Mouse (Mus musculus) left cerebral cortex, postnatal 36 days (tissue): Measurements from ENCODE around the gene Ftl1. TPM values are rescaled to one million over a fixed set of nuclear protein-coding genes. Genes with fewer than 3 reads are reported as not detected.
"Not testable (repeated sequence)": the region's sequence is repeated elsewhere in the genome, so short reads cannot be mapped to it uniquely, and the experiment has no call there.

Experiments used
- DNase-seq, 2 experiments: peaks; one replicate each; pipeline ENCODE4 v3.0.0; 2021 to 2022; ENCODE audit warnings: low spot score in 2 of 2, mixed read lengths in 1 of 2
- intact Hi-C: fragments of 180-260 bp; cut with DNase I; formaldehyde crosslinking; loops from one replicate; pipeline ENCODE4 v1.15.1; 2025
- total RNA-seq, 2 experiments: library from RNA; stranded (reverse); gene quantifications; 2 replicates each; pipeline ENCODE4 v1.2.3; 2021

Gene Ftl1
- total RNA-seq, 2 experiments from 2014 or later: 198 to 232 TPM

DNA sequence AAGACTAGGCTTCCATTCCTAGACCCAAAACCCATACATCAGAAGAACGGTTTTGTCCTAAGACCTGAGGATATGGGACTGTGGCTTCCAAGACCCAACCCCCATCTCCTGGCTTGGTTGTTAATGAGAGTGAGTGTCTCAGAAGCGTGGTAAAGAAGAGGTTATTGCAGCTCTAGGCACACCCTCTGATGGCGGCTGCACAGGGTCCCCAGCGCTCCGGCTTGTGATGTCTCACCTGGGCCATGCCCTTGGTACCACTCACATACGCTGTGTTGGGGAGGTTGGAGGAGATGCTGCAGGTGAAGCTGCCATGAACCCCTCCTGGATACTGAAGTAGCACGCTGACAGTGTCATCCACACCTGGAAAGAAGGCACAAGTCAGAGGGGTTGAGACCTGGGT is 19.1 kb upstream of the Ftl1 start:
- intact Hi-C loops: loop anchor here (5.0 to 10.0 kb wide), 2 partner anchors 49 to 206 kb away; partner anchors contain the start of genes Ntn5, Plekha4 and Ppp1r15a
- DNase-seq: no peak

- intact Hi-C loops: loop anchor here (2.0 to 10.0 kb wide), 3 partner anchors 50 to 208 kb away; partner anchors contain the start of genes Ntn5, Plekha4 and Ppp1r15a
- peak; percentile 40 to 52 for DNase-seq
Observed at GRCm38 (mm10) chr7:45477003-45477402, 17.3 kb upstream of the Ftl1 start.

DNA sequence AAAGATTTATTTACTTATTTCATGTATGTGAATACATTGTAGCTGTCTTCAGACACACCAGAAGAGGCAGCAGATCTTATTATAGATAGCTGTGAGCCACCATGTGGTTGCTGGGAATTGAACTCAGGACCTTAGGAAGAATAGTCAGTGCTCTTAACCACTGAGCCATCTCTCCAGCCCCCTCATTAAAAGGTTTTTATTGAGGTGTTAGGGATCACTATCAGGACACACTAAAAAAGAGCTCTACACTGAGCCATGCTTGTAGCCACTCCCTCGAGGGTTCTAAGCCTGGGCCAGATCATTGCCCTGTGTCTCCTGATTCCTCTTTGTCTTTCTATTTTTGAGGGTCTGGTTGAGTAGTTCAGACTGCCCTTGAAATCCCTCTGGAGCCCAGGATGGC is 16.8 kb upstream of the Ftl1 start:
- intact Hi-C loops: loop anchor here (2.0 to 10.0 kb wide), 3 partner anchors 51 to 208 kb away; partner anchors contain the start of genes Ntn5, Plekha4 and Ppp1r15a

DNA sequence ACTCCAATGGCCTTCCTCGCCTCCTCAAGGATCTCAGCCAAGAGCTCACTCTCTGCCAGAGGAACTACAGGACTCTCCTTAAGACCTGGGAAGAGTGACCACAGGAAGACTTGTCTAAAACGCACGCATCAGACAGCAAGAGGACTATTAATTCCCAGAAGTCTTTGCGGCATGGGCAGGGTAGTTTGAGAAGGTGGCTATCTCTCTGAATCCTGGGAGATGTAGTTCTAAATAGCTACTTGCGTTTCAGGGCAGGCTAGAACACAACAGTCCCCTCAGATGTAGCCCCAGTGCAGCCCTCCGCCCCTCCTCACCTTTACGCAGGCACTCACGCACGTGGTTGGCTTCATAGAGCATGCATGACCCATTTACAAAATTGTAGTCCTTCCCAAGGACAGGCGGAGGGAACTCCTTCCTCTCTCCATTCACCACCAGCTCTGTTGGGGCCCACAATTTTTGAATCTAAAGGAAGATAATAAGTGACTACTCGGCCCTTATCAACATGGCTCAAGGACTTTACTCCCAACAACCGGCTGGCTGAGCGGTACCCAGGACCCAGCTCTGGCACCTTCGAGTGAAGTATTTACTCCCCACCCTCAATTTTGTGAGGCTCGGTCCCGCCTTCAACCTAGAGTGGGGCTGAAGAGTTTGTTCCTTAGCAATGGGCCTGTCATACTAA is 15.7 kb upstream of the Ftl1 start:
- no peak for DNase-seq
- intact Hi-C loops: loop anchor here (5.0 to 10.0 kb wide), 2 partner anchors 52 to 209 kb away; partner anchors contain the start of genes Ntn5, Plekha4 and Ppp1r15a

More for the DNA sequence above, 16.8 kb upstream of the Ftl1 start:
- DNase-seq: no peak

DNA sequence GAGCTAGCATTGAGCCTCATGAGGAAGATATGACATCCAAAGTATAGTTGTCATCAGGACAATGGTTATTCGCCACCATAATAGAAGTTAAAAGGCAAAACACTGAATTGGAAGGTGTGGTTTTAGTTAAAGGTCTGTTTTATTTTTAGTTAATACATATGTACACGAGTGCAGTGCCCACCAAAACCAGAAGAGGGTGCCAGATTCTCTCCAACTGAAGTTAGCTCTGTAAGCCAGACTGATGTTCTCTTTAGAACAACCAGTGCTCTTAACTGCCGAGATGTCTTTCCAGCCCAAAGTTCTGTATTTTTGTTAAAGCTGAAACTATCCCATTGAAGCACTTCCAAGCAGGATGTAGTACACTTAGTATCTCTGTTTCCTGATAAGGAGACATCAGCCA is 11.2 kb upstream of the Ftl1 start:
- peak; percentile 37 to 64 for DNase-seq

DNA sequence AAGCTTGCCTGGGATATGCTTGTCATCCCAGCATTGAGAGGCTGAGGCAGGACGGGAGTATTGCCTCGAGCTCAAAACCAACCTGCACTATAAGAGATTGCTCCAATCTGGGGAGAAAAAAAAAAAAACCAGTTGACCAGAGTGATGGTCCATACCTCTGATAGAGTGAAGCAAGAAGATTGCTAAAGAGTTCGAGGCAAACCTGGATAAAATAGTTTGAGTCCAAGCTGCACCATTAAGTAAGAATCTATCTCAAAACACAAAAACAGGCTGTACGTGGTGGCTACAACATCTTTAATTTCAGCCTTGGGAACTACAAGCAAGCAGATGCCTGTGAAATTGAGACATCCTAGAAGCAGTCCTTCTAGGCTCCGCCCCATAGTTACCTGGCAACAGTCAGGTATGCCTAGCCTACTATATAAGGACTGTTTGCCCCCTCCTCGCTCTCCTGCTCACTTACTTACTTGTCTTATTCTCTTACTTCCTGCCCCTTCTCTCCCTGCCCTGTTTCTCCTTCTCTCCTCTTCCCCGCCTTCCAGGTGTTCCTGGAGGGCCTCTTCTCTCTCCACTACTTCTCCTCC is 7.5 kb upstream of the Ftl1 start:
- intact Hi-C loops: loop anchor here (5.0 kb wide), 1 partner anchor 235 kb away; no protein-coding TSS in a partner anchor
- DNase-seq: no peak

More for the DNA sequence above, 11.2 kb upstream of the Ftl1 start:
- intact Hi-C loops: loop anchor here (10.0 kb wide), 1 partner anchor 214 kb away; the partner anchor contains the start of gene Ntn5

DNA sequence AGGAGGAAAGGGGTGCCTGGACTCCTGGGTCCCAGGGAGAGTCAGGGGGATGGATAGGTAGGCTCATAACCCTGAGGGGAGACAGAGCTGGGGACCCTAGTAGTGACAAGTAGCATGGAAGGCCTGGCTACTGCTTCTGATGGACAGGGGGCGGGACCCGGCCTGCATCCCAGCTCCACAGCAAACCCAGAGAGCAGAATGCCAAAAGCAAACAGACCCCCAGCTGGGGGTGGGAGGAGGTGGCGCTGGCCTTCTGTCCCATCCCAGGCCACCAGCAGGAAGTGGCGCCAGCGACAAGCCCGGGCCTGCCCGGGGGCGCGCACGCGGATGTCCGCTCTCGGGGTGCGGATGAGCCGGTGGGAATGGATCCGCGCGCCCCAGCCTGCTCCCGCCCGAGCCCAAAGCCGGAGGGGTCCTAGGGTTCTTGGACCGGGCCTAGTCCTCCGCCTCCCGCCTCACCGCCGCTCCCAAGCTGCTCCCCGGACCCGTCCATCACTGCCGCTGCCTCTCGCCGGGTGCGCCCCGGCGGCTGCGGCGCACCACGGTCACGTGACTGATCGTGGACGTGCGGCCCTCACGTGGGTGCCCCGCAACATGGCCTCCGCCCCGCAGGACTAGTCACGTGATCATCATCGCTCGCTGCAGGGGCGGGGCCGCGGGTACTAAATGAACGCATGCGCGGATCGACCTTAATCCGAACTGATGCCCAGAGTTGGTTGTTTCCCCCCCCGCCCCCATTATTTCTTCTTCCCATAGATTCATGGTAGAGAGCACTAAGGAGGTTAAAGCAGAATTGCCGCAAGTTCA is 6.8 kb upstream of the Ftl1 start, which contains the start of gene Bax:
TSS of gene Bax (minus strand) at position 616 of the 807 bp plus-strand sequence.
- intact Hi-C loops: loop anchor here (5.0 kb wide), 1 partner anchor 236 kb away; no protein-coding TSS in a partner anchor
- DNase-seq: peak; percentile 94

DNA sequence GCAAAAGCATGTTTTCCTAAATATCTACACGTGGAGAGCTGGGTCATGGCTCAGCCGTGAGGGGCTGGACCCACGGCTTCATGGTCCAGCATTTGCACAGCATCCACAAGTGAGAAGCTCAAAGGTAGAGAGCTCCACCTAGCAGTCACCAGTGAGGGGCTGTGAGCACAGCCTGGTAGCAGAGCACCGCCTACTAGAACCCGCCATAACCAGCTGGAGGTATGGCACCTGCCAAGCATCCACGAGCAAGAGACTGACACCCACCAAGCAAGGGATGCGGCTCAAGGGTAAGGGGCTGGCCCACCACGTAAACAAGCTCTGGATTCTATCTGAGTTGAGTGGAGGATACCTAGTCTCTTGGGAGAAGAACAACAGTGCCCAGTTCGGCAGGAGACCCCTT is 5.9 kb upstream of the Ftl1 start:
- no peak for DNase-seq
- intact Hi-C loops: loop anchor here (5.0 kb wide), 1 partner anchor 237 kb away; no protein-coding TSS in a partner anchor

- DNase-seq: no peak
- intact Hi-C loops: loop anchor here (5.0 kb wide), 1 partner anchor 237 kb away; no protein-coding TSS in a partner anchor
Observed at GRCm38 (mm10) chr7:45465112-45465511, 5.4 kb upstream of the Ftl1 start.

DNA sequence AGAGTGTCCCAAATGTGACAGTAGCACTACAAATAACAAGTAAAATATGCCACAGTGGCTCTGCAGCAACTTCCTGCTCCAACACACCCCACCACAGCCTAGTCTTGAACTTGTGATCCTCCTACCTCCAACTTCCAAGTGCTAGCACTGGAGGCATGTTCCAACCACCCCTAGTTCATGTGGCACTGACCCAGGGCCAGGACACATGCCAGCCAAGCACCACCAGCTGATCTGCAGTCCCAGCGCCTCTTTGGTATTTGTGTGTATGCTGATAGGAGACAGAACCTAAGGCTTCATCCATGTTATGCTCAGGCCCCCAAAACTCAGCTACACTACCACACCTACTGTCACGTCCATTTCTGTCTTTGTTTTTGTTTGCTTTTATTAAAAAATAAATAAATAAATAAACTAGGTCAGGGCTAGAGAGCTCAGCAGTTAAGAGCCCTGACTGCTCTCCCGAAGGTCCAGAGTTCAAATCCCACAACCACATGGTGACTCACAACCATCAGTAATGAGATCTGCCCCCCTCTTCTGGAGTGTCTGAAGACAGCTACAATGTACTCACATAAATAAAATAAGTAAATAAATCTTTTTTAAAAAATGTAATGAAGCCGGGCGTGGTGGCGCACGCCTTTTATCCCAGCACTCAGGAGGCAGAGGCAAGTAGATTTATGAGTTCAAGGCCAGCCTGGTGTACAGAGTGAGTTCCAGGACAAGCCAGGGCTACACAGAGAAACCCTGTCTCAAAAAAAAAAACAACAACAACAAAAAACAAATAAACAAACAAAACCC is 4.5 kb upstream of the Ftl1 start:
- no peak for DNase-seq
- intact Hi-C loops: no loop called here

- DNase-seq, intact Hi-C loops: not testable (repeated sequence)
Observed at GRCm38 (mm10) chr7:45462868-45463267, 3.2 kb upstream of the Ftl1 start.

- DNase-seq: no peak
- intact Hi-C loops: no loop called here
Observed at GRCm38 (mm10) chr7:45462325-45462724, 2.6 kb upstream of the Ftl1 start.

GRCm38 (mm10) chr7:45461781-45462180 is 2.1 kb upstream of the Ftl1 start:
- intact Hi-C loops: no loop called here
- DNase-seq: no peak

DNA sequence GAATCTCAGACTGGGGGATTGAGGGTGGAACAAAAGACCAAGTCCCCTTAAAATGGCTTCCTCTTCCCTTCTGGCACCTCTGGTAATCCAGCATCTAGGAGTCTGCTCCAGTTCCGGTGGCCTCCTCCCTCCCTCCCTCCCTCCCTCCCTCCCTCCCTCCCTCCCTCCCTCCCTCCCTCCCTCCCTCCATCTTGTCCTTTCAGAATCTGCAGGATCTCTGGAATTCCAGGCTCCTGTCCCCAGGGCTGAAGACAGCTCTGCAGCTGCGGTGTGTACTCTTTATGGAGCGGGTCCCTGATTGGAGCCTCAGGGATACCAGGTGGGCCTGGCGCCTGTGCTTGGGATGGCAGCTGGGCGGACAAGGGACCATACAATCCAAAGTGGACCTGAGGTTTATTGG is 1.6 kb upstream of the Ftl1 start:
- intact Hi-C loops: no loop called here
- DNase-seq: no peak

DNA sequence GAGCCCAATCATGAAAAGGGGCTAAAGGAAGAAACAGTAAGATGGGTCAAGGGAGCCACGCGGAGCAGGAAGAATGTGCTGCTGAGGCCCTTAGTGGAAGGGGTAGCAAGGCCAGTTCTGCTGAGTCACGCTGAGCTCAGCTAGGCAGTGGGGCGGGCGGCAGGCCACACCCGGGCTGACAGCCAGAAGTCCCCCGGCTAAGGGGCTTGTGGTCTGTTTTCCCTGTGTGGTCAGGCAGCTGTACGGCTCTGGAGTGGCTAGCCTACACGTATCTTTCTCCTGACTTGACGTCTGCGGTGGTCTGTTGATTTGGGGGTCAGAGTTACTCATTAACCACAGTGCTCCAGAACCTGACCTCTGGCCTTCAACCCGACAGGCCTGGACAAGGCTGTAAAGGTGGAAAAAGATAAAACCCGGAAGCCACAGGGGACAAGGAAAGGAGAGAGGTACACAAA is 1.2 kb upstream of the Ftl1 start:
- intact Hi-C loops: no loop called here

GRCm38 (mm10) chr7:45460377-45460776 is 693 bp upstream of the Ftl1 start:
- DNase-seq: no peak
- intact Hi-C loops: no loop called here

More for the DNA sequence above, 1.2 kb upstream of the Ftl1 start:
- DNase-seq: peak; percentile 33 to 35

DNA sequence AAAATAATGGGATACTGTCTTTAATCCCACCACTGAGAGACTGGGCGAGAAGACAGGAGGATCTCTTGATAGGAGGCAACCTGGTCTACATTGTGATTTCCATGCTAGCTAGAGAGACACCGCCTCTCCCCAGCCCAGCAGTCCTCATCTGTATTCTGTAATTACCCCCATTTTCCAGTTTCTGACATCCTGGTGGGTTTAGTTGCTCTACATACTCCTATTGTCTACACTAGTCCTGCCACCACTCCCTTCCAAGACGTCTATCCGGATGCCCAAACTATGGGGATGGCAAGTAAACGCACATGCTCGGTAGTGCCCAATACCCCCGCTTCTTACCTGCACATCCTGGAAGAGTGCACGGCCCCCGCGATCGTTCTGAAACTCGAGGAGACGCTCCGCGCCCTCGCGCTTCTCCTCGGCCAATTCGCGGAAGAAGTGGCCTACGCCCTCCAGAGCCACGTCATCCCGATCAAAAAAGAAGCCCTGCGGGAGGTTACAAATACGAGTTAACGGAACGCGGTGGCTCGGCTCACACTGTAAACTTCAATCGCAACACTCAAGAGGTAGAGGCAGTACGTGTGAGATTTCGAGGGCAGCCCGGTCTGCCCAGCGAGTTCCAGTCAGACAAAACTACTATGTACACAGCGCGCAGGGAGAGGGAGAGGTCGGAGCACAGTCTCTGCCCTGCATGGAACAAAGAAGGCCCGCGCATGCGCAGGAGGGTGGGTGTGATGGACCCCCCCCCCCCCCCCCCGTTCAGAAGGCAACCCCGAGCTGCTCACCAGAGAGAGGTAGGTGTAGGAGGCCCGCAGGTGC is 728 bp downstream of the Ftl1 start:
- intact Hi-C loops: no loop called here
- DNase-seq: peak; percentile 73 to 76
